Mouse (Mus musculus) spleen, postnatal 14 days (tissue): ENCODE measurements around the gene Ppp1r9a.

Experiments used
- DNase-seq, 2 experiments: peaks; one replicate each; pipeline ENCODE4 v3.0.0; 2021 to 2022; ENCODE audit warnings: low spot score in 2 of 2

Gene Ppp1r9a

GRCm38 (mm10) chr6:5198590-5198989 is 295.9 kb downstream of the Ppp1r9a start:
- no peak for DNase-seq

GRCm38 (mm10) chr6:5199376-5199905 is 296.7 kb downstream of the Ppp1r9a start:
- no peak for DNase-seq

- no peak for DNase-seq
Measured at GRCm38 (mm10) chr6:5199916-5200315, 297.2 kb downstream of the Ppp1r9a start.

GRCm38 (mm10) chr6:5207817-5208216 is 305.1 kb downstream of the Ppp1r9a start:
- no peak for DNase-seq
